Mouse (Mus musculus) bone marrow macrophage, adult 2 months (primary cell): ENCODE measurements around the gene Fbxo46.

Source experiments
- CTCF ChIP-seq: IDR thresholded peaks from 2 replicates; pipeline ENCODE4 v1.5.1; 2012; ENCODE audit warnings: low read depth, mild to moderate bottlenecking, low read length, moderate library complexity
- POLR2A ChIP-seq: IDR thresholded peaks from 2 replicates; pipeline ENCODE4 v1.6.1; 2012; ENCODE audit warnings: mild to moderate bottlenecking, low read depth, low read length, borderline replicate concordance

DNA sequence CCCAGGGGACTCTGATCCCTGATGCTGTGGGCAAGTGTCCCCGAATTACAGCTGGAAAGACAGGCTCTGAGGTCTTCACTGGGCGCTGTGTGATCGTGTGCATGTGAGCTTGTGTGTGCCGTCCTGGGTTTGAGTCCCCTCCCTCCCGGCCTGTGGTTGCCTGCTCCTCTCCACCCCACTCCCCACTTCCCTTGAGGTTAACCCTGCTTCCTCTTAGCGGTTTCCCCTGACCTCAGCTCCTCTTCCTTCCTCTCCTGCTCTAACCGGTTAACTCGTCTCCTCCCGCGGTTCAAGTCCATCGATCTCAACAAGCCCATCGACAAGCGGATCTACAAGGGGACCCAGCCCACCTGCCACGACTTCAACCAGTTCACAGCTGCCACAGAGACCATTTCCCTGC, 41.9 kb upstream of the Fbxo46 start:
- TF ChIP-seq POLR2A: no peak
- TF ChIP-seq CTCF: no peak
